Mouse (Mus musculus): ENCODE data around the gene Baiap2. TPM values are rescaled to one million over a fixed set of nuclear protein-coding genes. Genes with fewer than 3 reads are reported as not detected.

Baiap2 gene
- polyA plus RNA-seq, 1 experiment, result 8.8 TPM

GRCm38 (mm10) chr11:119942201-119942726 lies 299 bp upstream of the Baiap2 start:
- no peak for DNase-seq (ENCODE audit: low read depth, low spot score)

GRCm38 (mm10) chr11:119943428-119943988 lies 945 bp downstream of the Baiap2 start:
- 5% methylated on average over 32 of the region's 32 CpGs for WGBS
- no peak for DNase-seq (ENCODE audit: low read depth, low spot score)

More at GRCm38 (mm10) chr11:119942201-119942726, 299 bp upstream of the Baiap2 start:
- under 1% methylated on average over 43 of the region's 43 CpGs for WGBS

- WGBS, result 30% methylated on average over 7 of the region's 7 CpGs
- no peak for DNase-seq (ENCODE audit: low read depth, low spot score)
Observed at GRCm38 (mm10) chr11:119945343-119945742, 2.8 kb downstream of the Baiap2 start.

- DNase-seq (ENCODE audit: low read depth, low spot score), result no peak
- WGBS, result 95% methylated on average over 1 of the region's 1 CpGs
Observed at GRCm38 (mm10) chr11:119947426-119947825, 4.9 kb downstream of the Baiap2 start.

- no peak for DNase-seq (ENCODE audit: low read depth, low spot score)
- 56% methylated on average over 2 of the region's 2 CpGs for WGBS
Observed at GRCm38 (mm10) chr11:119947897-119948296, 5.3 kb downstream of the Baiap2 start.

- WGBS, result 47% methylated on average over 4 of the region's 4 CpGs
Observed at GRCm38 (mm10) chr11:119948305-119948704, 5.7 kb downstream of the Baiap2 start.

GRCm38 (mm10) chr11:119948803-119949202 lies 6.2 kb downstream of the Baiap2 start:
- 80% methylated on average over 2 of the region's 2 CpGs for WGBS
- no peak for DNase-seq (ENCODE audit: low read depth, low spot score)

More at GRCm38 (mm10) chr11:119948305-119948704, 5.7 kb downstream of the Baiap2 start:
- DNase-seq (ENCODE audit: low read depth, low spot score), result no peak

GRCm38 (mm10) chr11:119950535-119950934 lies 8.0 kb downstream of the Baiap2 start:
- DNase-seq (ENCODE audit: low read depth, low spot score), result no peak
- WGBS, result 91% methylated on average over 3 of the region's 3 CpGs

- WGBS, result 93% methylated on average over 6 of the region's 6 CpGs
- no peak for DNase-seq (ENCODE audit: low read depth, low spot score)
Observed at GRCm38 (mm10) chr11:119951326-119951725, 8.8 kb downstream of the Baiap2 start.

GRCm38 (mm10) chr11:119952429-119953224 lies 10.1 kb downstream of the Baiap2 start:
- DNase-seq (ENCODE audit: low read depth, low spot score), result no peak
- WGBS, result 61% methylated on average over 5 of the region's 5 CpGs

- DNase-seq (ENCODE audit: low read depth, low spot score), result no peak
- 43% methylated on average over 4 of the region's 4 CpGs for WGBS
Observed at GRCm38 (mm10) chr11:119954233-119954632, 11.7 kb downstream of the Baiap2 start.

- 29% methylated on average over 2 of the region's 2 CpGs for WGBS
- no peak for DNase-seq (ENCODE audit: low read depth, low spot score)
Observed at GRCm38 (mm10) chr11:119954749-119955337, 12.3 kb downstream of the Baiap2 start.

- DNase-seq (ENCODE audit: low read depth, low spot score), result no peak
- WGBS, result 24% methylated on average over 3 of the region's 3 CpGs
Observed at GRCm38 (mm10) chr11:119955432-119955831, 12.9 kb downstream of the Baiap2 start.

- WGBS, result 79% methylated on average over 13 of the region's 13 CpGs
Observed at GRCm38 (mm10) chr11:119956590-119956989, 14.0 kb downstream of the Baiap2 start.

GRCm38 (mm10) chr11:119958856-119959255 lies 16.3 kb downstream of the Baiap2 start:
- no peak for DNase-seq (ENCODE audit: low read depth, low spot score)
- WGBS, result 84% methylated on average over 7 of the region's 7 CpGs

More at GRCm38 (mm10) chr11:119956590-119956989, 14.0 kb downstream of the Baiap2 start:
- DNase-seq (ENCODE audit: low read depth, low spot score), result no peak

- 84% methylated on average over 4 of the region's 4 CpGs for WGBS
- DNase-seq (ENCODE audit: low read depth, low spot score), result no peak
Observed at GRCm38 (mm10) chr11:119959714-119960113, 17.2 kb downstream of the Baiap2 start.

GRCm38 (mm10) chr11:119960671-119961070 lies 18.1 kb downstream of the Baiap2 start:
- 82% methylated on average over 6 of the region's 6 CpGs for WGBS
- no peak for DNase-seq (ENCODE audit: low read depth, low spot score)

- DNase-seq (ENCODE audit: low read depth, low spot score), result no peak
- WGBS, result 83% methylated on average over 3 of the region's 3 CpGs
Observed at GRCm38 (mm10) chr11:119961511-119961910, 18.9 kb downstream of the Baiap2 start.

- DNase-seq (ENCODE audit: low read depth, low spot score), result no peak
- 68% methylated on average over 9 of the region's 9 CpGs for WGBS
Observed at GRCm38 (mm10) chr11:119965053-119965452, 22.5 kb downstream of the Baiap2 start.

- WGBS, result 89% methylated on average over 6 of the region's 6 CpGs
Observed at GRCm38 (mm10) chr11:119966294-119966693, 23.7 kb downstream of the Baiap2 start.

More at GRCm38 (mm10) chr11:119966294-119966693, 23.7 kb downstream of the Baiap2 start:
- DNase-seq (ENCODE audit: low read depth, low spot score), result no peak
